Mouse (Mus musculus): ENCODE data around the gene Trpv3. TPM values are rescaled to one million over a fixed set of nuclear protein-coding genes. Genes with fewer than 3 reads are reported as not detected.

Gene Trpv3
- 0.07 and 0.14 TPM in 2 replicates for polyA plus RNA-seq (2012; rRNA removed)

DNA sequence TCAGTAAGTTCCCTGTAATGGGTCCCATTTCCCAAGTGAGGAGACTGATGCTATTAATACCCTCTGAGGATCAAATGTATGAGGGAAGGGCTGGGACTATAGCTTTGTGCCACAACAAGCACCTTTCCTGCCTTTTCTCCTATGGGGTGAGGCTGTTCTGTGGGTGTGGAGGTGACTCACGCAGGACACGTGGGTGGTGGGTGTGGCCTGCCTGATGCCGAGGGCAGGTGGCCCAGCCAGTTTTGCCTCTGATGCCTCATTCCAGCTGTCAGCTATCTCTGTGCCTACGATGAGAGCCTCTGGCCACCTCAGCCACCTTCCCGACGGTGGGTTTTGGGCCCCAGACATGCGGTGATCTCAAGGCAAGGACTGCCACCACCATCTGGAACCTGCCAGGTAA, at the start of gene Trpv3:
TSS of gene Trpv3 (plus strand) at position 122 of the 400 bp plus-strand sequence.
- TF ChIP-seq POLR2A (IDR thresholded peaks at IDR 0.05; ENCODE audit: low read depth, low read length) (no peak), CTCF (IDR thresholded peaks at IDR 0.05; ENCODE audit: extremely low read depth, insufficient read depth, insufficient read length, insufficient replicate concordance) (no peak)
- no peak within 1 kb of the TSS for H3K27ac ChIP-seq (ENCODE audit: insufficient read depth, low read length)
- WGBS: 86% methylated on average over 7 of the region's 7 CpGs
- no peak for DNase-seq (ENCODE audit: low read depth in 1 of 2, low spot score in 2 of 2)
- no peaks in the 10 kb centered on the region for H3K36me3 ChIP-seq (ENCODE audit: control insufficient read depth, insufficient read depth, low read length)
- no peaks in the 10 kb centered on the region for H3K4me1 ChIP-seq (ENCODE audit: control insufficient read depth, insufficient read depth, insufficient read length)
- no peak within 1 kb of the TSS for H3K4me3 ChIP-seq (ENCODE audit: extremely low read depth, insufficient read depth, insufficient read length)
- no peaks in the 10 kb centered on the region for H3K27me3 ChIP-seq (ENCODE audit: control insufficient read depth, insufficient read depth, low read length)

DNA sequence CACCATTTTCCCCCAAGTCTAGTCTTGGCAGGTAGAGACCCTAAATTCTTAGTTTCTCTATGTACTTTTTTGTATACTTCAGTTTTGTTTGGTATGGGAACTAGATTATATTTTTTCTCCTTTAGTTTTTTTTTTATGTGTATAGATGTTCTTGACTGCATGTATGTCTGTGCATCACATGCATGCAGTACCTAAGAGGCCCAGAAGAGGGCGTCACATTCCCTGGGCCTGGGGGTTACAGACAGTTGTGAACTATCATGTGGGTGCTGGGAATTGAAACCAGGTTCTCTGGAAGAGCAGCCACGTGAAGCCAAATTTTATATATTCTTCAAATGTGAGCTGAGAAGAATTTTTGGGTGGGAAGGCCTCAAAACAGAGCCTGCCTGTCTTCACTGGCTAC, 47.5 kb upstream of the Trpv3 start:
- Histone ChIP-seq H3K4me3 (ENCODE audit: extremely low read depth, insufficient read depth, insufficient read length) (no peak overlapping the region), H3K36me3 (ENCODE audit: control insufficient read depth, insufficient read depth, low read length) (peaks cover 2% of the 10 kb centered on the region), H3K27me3 (ENCODE audit: control insufficient read depth, insufficient read depth, low read length) (no peaks in the 10 kb centered on the region), H3K27ac (ENCODE audit: insufficient read depth, low read length) (no peak overlapping the region), H3K4me1 (ENCODE audit: control insufficient read depth, insufficient read depth, insufficient read length) (no peaks in the 10 kb centered on the region)
- TF ChIP-seq POLR2A (IDR thresholded peaks at IDR 0.05; ENCODE audit: low read depth, low read length) (no peak), CTCF (IDR thresholded peaks at IDR 0.05; ENCODE audit: extremely low read depth, insufficient read depth, insufficient read length, insufficient replicate concordance) (no peak)
- WGBS: 83% methylated on average over 2 of the region's 2 CpGs
- DNase-seq (ENCODE audit: low read depth in 1 of 2, low spot score in 2 of 2): no peak

DNA sequence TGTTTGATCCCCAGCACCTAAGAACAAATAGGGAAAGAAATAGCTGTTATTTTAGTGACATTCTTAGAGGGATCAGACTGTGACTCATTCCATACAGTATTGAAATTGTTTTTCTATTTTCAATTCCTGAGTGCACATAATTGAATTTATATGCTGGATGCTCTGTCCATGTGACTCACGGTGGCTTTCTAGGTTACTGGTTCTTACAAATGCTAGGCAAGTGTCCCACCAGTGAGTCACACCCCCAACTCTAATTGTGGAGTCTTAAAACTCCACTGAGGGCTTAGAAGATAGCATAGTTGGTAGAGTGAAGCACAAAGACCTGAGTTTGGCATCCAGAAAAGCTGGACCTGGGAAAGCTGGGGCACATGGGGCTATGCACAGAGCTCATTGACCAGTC, 46.5 kb upstream of the Trpv3 start:
- DNase-seq (ENCODE audit: low read depth in 1 of 2, low spot score in 2 of 2): no peak
- TF ChIP-seq POLR2A (IDR thresholded peaks at IDR 0.05; ENCODE audit: low read depth, low read length) (no peak), CTCF (IDR thresholded peaks at IDR 0.05; ENCODE audit: extremely low read depth, insufficient read depth, insufficient read length, insufficient replicate concordance) (no peak)
- Histone ChIP-seq H3K4me3 (ENCODE audit: extremely low read depth, insufficient read depth, insufficient read length) (no peak overlapping the region), H3K36me3 (ENCODE audit: control insufficient read depth, insufficient read depth, low read length) (peaks cover 2% of the 10 kb centered on the region), H3K4me1 (ENCODE audit: control insufficient read depth, insufficient read depth, insufficient read length) (no peaks in the 10 kb centered on the region), H3K27me3 (ENCODE audit: control insufficient read depth, insufficient read depth, low read length) (no peaks in the 10 kb centered on the region), H3K27ac (ENCODE audit: insufficient read depth, low read length) (no peak overlapping the region)
- WGBS: 89% methylated on average over 1 of the region's 1 CpGs

DNA sequence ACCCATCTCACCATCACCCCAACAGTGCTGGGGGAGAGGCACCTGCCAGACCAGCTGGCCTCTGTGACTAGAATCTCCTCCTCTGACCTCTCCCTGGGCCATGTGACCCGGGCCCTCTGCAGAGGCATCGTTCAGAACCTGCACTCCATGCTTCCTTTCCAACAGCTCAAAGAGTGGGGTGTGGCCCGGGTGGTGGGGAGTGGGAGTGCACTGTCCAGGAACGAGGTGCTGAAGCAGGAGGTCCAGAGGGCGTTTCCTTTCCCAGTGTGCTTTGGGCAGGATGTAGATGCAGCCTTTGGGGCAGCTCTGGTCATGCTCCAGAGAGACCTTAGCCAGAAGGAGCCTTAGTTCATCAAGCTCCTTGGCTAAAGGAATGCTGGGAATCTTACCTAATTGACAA, 44.3 kb upstream of the Trpv3 start:
- H3K36me3 ChIP-seq (ENCODE audit: control insufficient read depth, insufficient read depth, low read length): peaks cover 2% of the 10 kb centered on the region
- WGBS: 63% methylated on average over 5 of the region's 5 CpGs

DNA sequence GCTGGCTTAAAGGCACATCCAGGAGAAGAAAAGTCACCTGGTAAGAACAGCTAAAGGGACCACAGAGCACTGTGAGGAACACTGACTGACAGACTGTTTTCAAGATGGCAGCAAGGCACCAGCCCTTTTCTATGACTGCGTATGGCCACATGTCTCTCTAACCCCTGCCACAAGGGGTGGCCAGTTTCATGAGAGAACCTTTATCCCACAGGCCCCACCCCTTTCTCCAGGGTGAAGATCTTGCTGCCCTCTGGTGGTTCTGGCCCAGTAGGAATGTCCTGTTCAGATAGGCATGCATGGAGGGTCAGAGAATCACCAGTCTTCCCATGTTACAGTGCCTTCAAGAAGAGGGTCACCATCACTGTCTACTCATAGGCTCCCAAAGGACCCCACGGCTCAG, 43.2 kb upstream of the Trpv3 start:
- TF ChIP-seq POLR2A (IDR thresholded peaks at IDR 0.05; ENCODE audit: low read depth, low read length) (no peak), CTCF (IDR thresholded peaks at IDR 0.05; ENCODE audit: extremely low read depth, insufficient read depth, insufficient read length, insufficient replicate concordance) (no peak)
- no peaks in the 10 kb centered on the region for H3K4me1 ChIP-seq (ENCODE audit: control insufficient read depth, insufficient read depth, insufficient read length)
- DNase-seq (ENCODE audit: low read depth in 1 of 2, low spot score in 2 of 2): no peak
- no peak overlapping the region for H3K27ac ChIP-seq (ENCODE audit: insufficient read depth, low read length)
- H3K36me3 ChIP-seq (ENCODE audit: control insufficient read depth, insufficient read depth, low read length): peaks cover 2% of the 10 kb centered on the region
- no peak overlapping the region for H3K4me3 ChIP-seq (ENCODE audit: extremely low read depth, insufficient read depth, insufficient read length)
- WGBS: 80% methylated on average over 2 of the region's 2 CpGs
- no peaks in the 10 kb centered on the region for H3K27me3 ChIP-seq (ENCODE audit: control insufficient read depth, insufficient read depth, low read length)

More for the DNA sequence above, 44.3 kb upstream of the Trpv3 start:
- Histone ChIP-seq H3K27me3 (ENCODE audit: control insufficient read depth, insufficient read depth, low read length) (no peaks in the 10 kb centered on the region), H3K4me3 (ENCODE audit: extremely low read depth, insufficient read depth, insufficient read length) (no peak overlapping the region), H3K27ac (ENCODE audit: insufficient read depth, low read length) (no peak overlapping the region), H3K4me1 (ENCODE audit: control insufficient read depth, insufficient read depth, insufficient read length) (no peaks in the 10 kb centered on the region)
- no peak for TF ChIP-seq CTCF (IDR thresholded peaks at IDR 0.05; ENCODE audit: extremely low read depth, insufficient read depth, insufficient read length, insufficient replicate concordance)
- TF ChIP-seq POLR2A (IDR thresholded peaks at IDR 0.05; ENCODE audit: low read depth, low read length): no peak
- DNase-seq (ENCODE audit: low read depth in 1 of 2, low spot score in 2 of 2): no peak

DNA sequence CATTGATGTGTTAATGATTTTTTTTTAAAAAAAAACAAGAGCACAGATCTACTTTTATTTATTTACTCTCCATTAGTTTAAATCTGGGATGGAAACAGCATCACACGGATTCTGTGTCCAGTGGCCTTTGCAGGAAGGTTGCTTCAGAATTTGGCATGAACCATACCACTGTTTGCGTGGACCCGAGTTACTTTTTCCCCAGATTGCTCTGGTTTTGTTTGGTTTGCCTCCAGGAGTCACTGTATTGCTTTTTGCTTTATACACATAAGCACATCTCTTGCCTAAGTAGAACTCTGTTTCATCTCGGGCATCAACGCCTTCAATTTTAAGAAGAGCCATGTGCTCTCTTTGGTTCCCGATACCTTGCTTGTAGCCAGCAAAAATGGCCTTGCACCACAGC, 41.3 kb upstream of the Trpv3 start:
- no peak for DNase-seq (ENCODE audit: low read depth in 1 of 2, low spot score in 2 of 2)
- no peak overlapping the region for H3K4me3 ChIP-seq (ENCODE audit: extremely low read depth, insufficient read depth, insufficient read length)
- peaks cover 2% of the 10 kb centered on the region for H3K36me3 ChIP-seq (ENCODE audit: control insufficient read depth, insufficient read depth, low read length)
- no peak overlapping the region for H3K27ac ChIP-seq (ENCODE audit: insufficient read depth, low read length)
- 88% methylated on average over 6 of the region's 6 CpGs for WGBS
- no peak for TF ChIP-seq POLR2A (IDR thresholded peaks at IDR 0.05; ENCODE audit: low read depth, low read length)
- TF ChIP-seq CTCF (IDR thresholded peaks at IDR 0.05; ENCODE audit: extremely low read depth, insufficient read depth, insufficient read length, insufficient replicate concordance): no peak
- H3K4me1 ChIP-seq (ENCODE audit: control insufficient read depth, insufficient read depth, insufficient read length): no peaks in the 10 kb centered on the region
- no peaks in the 10 kb centered on the region for H3K27me3 ChIP-seq (ENCODE audit: control insufficient read depth, insufficient read depth, low read length)

DNA sequence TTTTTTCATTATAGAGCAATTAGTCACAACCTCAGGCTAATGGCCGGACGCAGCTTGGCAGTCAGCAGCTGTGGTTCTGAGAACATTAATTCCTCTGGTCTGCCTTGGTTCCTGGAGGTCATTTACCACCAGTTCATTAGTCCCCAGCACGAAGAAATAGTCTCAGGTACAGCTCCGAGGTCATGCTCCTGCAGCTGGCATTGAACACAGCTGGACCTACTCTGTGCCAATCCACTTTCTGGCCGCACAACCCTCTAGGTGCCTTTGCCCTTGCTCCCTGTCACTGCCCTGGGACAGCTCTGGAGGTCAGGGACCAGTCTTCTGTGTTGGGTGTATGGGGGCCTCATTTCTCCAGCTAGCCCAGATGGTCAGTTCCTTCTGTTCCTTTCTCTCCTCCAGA, 38.3 kb upstream of the Trpv3 start:
- no peak overlapping the region for H3K27ac ChIP-seq (ENCODE audit: insufficient read depth, low read length)
- no peak for TF ChIP-seq CTCF (IDR thresholded peaks at IDR 0.05; ENCODE audit: extremely low read depth, insufficient read depth, insufficient read length, insufficient replicate concordance)
- TF ChIP-seq POLR2A (IDR thresholded peaks at IDR 0.05; ENCODE audit: low read depth, low read length): no peak
- H3K36me3 ChIP-seq (ENCODE audit: control insufficient read depth, insufficient read depth, low read length): no peaks in the 10 kb centered on the region
- H3K4me1 ChIP-seq (ENCODE audit: control insufficient read depth, insufficient read depth, insufficient read length): no peaks in the 10 kb centered on the region
- no peak for DNase-seq (ENCODE audit: low read depth in 1 of 2, low spot score in 2 of 2)
- H3K27me3 ChIP-seq (ENCODE audit: control insufficient read depth, insufficient read depth, low read length): no peaks in the 10 kb centered on the region
- 82% methylated on average over 5 of the region's 5 CpGs for WGBS
- no peak overlapping the region for H3K4me3 ChIP-seq (ENCODE audit: extremely low read depth, insufficient read depth, insufficient read length)
